Mouse (Mus musculus): ENCODE measurements around the gene Stx12.

- no peak for TF ChIP-seq CTCF (IDR thresholded peaks at IDR 0.05; ENCODE audit: borderline replicate concordance, extremely low read depth, insufficient read depth, insufficient read length)
- no peak for TF ChIP-seq POLR2A (IDR thresholded peaks at IDR 0.05; ENCODE audit: borderline replicate concordance, extremely low read depth, insufficient read depth, insufficient read length, poor library complexity, severe bottlenecking)
These were observed 19.5 kb downstream of the Stx12 start for GRCm38 (mm10) chr4:132864856-132865255.

Data from brain, embryonic 14.5 days (tissue).